Mouse (Mus musculus): ENCODE results near the gene Slco2a1.

- TF ChIP-seq CTCF (IDR thresholded peaks at IDR 0.05): no peak
- no peak for TF ChIP-seq POLR2A (IDR thresholded peaks at IDR 0.05; ENCODE audit: insufficient read depth, low read depth, low read length)
These were observed 23.9 kb upstream of the Slco2a1 start for GRCm38 (mm10) chr9:102964644-102965043.

Data from heart, adult 2 months (tissue).